Mouse (Mus musculus) B cell, adult 2 months (primary cell): Measurements from ENCODE around the gene Fkbp10.
A peak's percentile ranks its signal among the peaks of the same experiment; 100 is the strongest.

ENCODE experiments used
- DNase-seq, 2 experiments: peaks; one replicate each; pipeline ENCODE4 v3.0.0; 2022

Fkbp10 gene

DNA sequence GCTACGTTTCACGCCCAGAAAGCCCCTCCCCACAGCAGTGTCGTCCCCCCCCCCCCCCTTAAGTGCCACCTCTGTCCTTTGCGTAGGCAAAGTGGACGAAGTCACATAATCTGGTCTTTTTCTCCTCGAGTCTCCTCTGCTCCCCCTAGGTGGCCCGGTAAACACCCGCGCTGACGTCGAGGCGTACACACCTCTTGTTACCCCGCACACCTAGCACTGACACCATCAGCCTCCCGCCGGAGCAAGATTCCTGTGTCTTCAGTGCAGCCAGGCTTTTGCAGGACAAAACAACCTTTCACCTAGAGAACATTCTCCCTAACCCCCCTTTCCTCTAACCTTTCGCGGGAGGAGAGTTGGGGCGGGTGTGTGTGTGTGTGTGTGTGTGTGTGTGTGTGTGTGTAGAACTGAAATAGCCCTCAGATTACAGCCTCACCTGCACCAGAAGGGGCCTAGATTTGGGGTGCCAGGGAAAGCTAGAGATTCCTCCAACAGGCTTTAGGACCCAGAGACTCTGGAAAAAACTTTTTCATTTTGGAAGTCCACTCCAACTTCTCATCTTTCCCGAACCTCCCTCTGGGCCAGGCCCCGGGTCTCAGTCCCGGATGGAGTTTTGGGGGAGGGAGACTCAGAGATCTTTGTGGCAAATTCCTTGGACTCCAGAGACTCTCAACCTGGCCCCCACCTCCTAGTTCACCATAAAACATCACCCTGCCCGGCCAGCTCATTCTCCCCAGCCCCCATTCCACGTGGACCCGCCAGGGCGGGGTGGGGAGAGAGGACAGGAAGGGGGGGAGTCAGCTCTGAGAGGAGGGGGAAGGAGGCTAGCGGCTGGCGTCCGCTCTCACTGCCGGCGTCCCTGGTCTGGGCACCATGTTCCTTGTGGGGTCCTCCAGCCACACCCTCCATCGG, at the start of gene Fkbp10:
Gene Fkbp10 (plus strand): TSS at position 784 of the 909 bp plus-strand sequence.
- peak; percentile 22 to 25 for DNase-seq

GRCm38 (mm10) chr11:100369145-100369544, 46.4 kb upstream of the Fkbp10 start:
- DNase-seq = no peak

DNA sequence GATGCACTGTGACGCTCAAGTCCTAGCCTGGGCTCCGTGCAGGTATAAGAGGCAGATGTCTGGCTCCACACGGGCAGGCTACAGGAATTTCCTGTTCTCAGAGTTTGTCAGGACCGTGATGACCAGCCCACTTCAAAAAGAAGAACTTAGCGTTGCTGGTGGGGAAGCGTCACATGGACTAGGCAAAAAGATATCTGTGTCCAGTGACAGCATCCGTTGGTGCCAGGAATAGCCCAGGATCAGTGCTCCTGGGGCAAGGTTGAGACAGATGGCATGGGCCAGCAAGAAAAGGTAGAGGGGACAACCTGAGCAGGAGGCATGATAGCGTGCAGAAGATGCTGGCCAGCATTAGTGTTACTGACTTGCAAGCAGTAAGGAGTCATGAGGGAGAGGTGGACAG, 45.7 kb upstream of the Fkbp10 start:
- no peak for DNase-seq

DNA sequence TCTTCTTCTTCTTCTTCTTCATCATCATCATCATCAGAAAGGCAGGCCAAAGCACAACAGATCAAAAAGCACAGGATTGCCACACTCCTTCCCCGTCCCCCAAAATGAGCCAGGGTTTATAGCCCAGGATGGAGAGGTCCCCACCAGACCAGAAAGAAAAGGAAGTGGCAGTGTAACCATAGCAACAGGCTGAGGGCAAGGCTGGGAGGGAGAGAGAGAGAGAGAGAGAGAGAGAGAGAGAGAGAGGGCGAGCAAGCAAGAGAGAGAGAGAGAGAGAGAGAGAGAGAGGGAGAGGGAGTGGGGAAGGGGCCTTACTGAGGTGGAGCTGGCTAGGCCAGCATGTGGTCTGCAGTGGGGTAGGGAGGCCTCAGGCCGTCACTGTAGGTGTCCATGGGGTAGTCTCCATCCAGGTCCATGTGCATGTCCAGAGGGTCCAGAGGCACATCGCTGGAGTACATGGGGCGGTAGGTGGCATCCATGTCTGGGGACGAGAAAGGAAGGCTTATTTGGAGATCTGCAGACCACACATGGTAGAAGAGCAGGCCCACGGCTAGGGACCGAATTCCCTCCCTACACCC, 43.4 kb upstream of the Fkbp10 start:
- no peak for DNase-seq

- no peak for DNase-seq
Observed at GRCm38 (mm10) chr11:100375127-100375526, 40.4 kb upstream of the Fkbp10 start.

DNA sequence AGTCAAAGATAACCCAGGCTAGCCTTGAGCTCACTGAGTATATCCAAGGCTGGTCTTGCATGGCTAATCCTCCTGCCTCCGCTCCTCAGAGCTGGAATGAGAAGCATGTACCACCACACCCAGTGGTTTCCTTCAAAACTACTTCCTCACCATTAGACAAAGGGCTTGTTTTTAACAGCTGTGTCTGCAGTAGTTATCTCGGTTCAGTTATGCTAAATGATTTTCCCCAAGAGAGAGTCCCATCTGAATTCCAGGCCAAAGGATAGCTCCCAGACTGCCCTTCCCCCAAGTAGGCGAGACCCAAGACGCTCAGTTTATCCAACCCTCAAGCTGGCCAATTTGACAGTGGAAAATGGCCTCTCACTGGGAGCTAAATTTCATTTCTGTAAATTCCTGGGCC, 39.5 kb upstream of the Fkbp10 start:
- no peak for DNase-seq

GRCm38 (mm10) chr11:100376746-100377389, 38.6 kb upstream of the Fkbp10 start:
- no peak for DNase-seq

GRCm38 (mm10) chr11:100377989-100378388, 37.5 kb upstream of the Fkbp10 start:
- no peak for DNase-seq

GRCm38 (mm10) chr11:100378446-100378845, 37.1 kb upstream of the Fkbp10 start:
- DNase-seq = no peak

DNA sequence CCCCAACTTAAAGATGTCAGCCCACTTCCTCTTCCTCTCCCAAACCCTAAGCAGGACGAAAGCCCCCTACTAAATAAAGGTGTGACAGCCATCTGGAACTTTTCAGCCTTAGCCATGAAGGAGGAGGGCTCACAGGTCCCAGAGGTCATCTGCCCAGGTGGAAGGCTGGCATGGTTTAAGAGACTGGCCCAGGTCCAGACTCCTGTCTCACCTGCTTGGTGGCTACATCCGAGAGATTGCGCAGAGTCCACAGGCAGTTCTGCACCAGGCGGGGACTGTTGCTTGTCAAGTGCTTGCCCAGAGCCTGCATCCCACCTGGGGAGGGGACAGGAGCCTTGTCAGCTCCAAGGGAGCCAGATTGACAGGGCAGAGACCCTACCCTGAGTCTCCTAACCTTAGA, 36.2 kb upstream of the Fkbp10 start:
- DNase-seq = no peak

- no peak for DNase-seq
Observed at GRCm38 (mm10) chr11:100382682-100383081, 32.8 kb upstream of the Fkbp10 start.

GRCm38 (mm10) chr11:100385016-100385415, 30.5 kb upstream of the Fkbp10 start:
- no peak for DNase-seq

DNA sequence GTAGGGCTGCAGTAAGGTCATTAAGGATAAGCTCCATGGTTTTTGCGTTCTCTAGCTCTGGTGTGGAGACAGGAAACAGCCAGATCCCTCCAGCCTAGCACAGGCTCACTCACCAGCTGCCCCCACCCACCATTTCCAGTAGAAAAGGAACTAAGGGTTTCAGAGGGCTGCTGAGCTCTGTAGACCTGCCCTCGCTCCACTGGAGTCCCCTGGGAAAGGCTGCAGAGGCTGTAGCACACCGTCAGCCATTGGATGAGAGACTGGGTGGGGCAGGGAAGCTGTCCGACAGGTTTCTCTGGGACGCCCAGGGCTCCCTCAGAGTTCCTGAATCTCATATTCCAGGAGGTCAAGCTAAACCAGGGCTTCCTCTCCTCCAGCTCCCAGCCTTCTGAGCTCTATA, 28.9 kb upstream of the Fkbp10 start:
- peak in 1 of 2 experiments; percentile 24 for DNase-seq

GRCm38 (mm10) chr11:100387111-100387510, 28.4 kb upstream of the Fkbp10 start:
- no peak for DNase-seq

- DNase-seq = no peak
Observed at GRCm38 (mm10) chr11:100387589-100388375, 27.7 kb upstream of the Fkbp10 start.

- DNase-seq = no peak
Observed at GRCm38 (mm10) chr11:100388588-100388987, 26.9 kb upstream of the Fkbp10 start.

DNA sequence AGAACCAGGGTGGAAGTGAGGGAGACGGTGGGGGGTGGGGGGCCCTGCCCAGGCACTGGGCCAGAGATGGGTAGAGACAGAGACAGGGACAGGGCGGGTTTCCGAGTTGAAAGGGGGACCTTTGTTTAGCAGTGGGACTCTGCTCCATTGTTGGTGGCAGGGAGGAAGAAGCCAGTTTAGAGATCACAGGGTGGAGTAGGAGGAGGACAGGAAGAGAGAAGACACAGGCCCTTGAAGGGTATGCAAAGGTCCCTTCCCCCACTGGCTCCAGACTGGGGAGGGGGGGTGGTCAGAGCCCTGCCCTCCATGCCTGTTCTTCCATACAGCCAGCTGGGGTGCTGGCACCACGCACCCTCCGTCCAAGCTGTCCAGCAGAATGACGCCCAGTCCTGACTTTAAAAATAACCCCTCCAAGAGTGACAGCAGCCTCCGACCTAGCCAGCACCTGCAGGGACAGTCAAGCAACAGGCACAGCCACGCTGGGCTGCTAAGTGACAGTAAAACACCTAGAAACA, 25.5 kb upstream of the Fkbp10 start:
- no peak for DNase-seq

GRCm38 (mm10) chr11:100391081-100391883, 24.2 kb upstream of the Fkbp10 start:
- no peak for DNase-seq

DNA sequence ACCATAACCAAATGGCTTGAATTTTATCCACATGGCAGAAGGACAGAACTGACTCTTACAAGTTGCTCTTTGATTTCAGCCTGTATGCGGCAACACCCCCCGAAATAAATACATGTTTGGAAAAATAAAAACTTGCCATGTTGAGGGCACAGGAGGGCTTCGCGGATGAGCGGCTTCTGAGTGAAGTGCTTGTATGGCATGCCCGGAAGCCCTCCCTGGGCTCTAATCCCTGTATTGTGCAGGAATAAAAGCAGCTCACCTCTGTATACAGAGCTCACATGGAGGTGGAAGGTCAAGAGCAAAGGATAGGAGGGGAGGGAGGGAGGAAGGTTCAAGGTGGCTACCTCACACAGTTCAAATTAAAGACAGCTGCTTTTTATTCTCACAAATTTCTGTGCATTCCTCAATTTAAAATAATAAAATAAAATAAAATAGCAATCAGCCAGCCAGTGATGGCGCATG, 23.6 kb upstream of the Fkbp10 start:
- DNase-seq = no peak

DNA sequence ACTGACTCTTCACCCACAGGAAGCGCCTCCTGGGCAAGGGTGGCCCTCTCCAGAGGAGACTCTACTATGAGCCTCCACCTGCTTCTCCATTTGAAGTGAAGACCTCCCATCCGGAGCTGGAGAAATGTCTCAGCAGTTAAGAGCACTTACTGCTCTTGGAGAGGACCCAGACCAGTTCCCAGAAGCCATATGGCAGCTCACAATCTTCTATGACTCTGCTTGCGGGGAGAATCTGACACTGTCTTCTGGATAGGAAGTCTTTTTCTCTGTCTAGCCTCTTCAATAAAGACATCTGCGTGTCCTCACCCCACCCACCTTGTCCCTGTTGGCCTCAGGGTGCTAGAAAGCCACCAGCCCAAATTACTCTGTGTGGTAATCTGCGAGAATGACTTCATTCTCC, 22.5 kb upstream of the Fkbp10 start:
- DNase-seq = no peak

DNA sequence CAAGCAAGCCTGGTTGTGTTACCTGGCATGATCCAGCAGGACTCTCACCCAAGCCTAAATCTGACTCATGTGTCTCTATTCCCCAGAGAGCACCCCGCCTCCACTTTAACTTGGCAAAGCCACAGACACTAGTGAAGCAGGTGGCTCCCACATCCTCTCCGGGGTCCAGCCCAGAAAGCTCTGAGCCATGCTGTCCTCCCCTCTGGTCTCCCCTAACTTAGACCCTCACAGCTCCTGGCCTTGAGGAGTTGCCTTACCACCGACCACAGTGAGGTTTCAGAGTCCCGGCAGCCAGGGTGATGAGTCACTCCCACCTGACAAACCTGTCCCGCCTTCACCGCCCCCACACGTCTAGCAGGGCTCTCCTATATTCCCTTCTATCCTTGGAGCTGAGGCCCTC, 21.8 kb upstream of the Fkbp10 start:
- DNase-seq = peak; percentile 41
